Mouse (Mus musculus) stomach, embryonic 15.5 days (tissue): ENCODE results near the gene Hdac5. TPM values are rescaled to one million over a fixed set of nuclear protein-coding genes. Genes with fewer than 3 reads are reported as not detected.

ENCODE experiments used
- ATAC-seq: fragments of 200-750 bp; cut with Nextera tagmentation; 2 replicates; pipeline ENCODE4 v1.8.0; 2017; ENCODE audit warnings: low read depth, moderate number of reproducible peaks, moderate TSS enrichment; ENCODE audit not compliant: insufficient read depth, low FRiP score
- H3K27ac ChIP-seq: fragments of 300-500 bp; sonication (generic); 2 replicates; pipeline ENCODE4 v1.5.1; 2015; ENCODE audit warnings: mild to moderate bottlenecking, inconsistent platforms
- H3K27me3 ChIP-seq: fragments of 300-500 bp; sonication (generic); replicated peaks from 2 replicates; pipeline ENCODE4 v1.6.1; 2015; ENCODE audit warnings: inconsistent platforms
- H3K36me3 ChIP-seq: fragments of 300-500 bp; sonication (generic); 2 replicates; pipeline ENCODE4 v1.6.1; 2015; ENCODE audit warnings: inconsistent platforms
- H3K4me1 ChIP-seq: fragments of 300-500 bp; sonication (generic); 2 replicates; pipeline ENCODE4 v1.6.1; 2015; ENCODE audit warnings: inconsistent platforms
- H3K4me2 ChIP-seq: fragments of 300-500 bp; sonication (generic); 2 replicates; pipeline ENCODE4 v1.6.1; 2015; ENCODE audit warnings: mild to moderate bottlenecking, inconsistent platforms
- H3K4me3 ChIP-seq: fragments of 300-500 bp; sonication (generic); replicated peaks from 2 replicates; pipeline ENCODE4 v1.5.1; 2015; ENCODE audit warnings: inconsistent platforms
- H3K9ac ChIP-seq: fragments of 300-500 bp; sonication (generic); 2 replicates; pipeline ENCODE4 v1.6.1; 2015; ENCODE audit warnings: inconsistent platforms
- H3K9me3 ChIP-seq: fragments of 300-500 bp; sonication (generic); 2 replicates; pipeline ENCODE4 v1.6.1; 2016; ENCODE audit warnings: inconsistent platforms
- WGBS: fragments of 180-500 bp; shearing (Covaris S2); methylation state at CpG from one replicate; pipeline ENCODE4 v1.1.7; 2015; 5-methylcytosine and 5-hydroxymethylcytosine counted together
- polyA plus RNA-seq: library from polyadenylated mRNA; unstranded; fragments of >200 nt; fragmentation: Nextera tagmentation; extraction: Ambion mirVana; gene quantifications from 2 replicates; pipeline ENCODE4 v1.2.1, GENCODE M21; 2015

Hdac5 gene
- polyA plus RNA-seq, 1 experiment from 2014 or later, result 68.7 TPM

GRCm38 (mm10) chr11:102257514-102257913 lies 27.5 kb upstream of the Hdac5 start:
- no peak overlapping the region for H3K9ac ChIP-seq

DNA sequence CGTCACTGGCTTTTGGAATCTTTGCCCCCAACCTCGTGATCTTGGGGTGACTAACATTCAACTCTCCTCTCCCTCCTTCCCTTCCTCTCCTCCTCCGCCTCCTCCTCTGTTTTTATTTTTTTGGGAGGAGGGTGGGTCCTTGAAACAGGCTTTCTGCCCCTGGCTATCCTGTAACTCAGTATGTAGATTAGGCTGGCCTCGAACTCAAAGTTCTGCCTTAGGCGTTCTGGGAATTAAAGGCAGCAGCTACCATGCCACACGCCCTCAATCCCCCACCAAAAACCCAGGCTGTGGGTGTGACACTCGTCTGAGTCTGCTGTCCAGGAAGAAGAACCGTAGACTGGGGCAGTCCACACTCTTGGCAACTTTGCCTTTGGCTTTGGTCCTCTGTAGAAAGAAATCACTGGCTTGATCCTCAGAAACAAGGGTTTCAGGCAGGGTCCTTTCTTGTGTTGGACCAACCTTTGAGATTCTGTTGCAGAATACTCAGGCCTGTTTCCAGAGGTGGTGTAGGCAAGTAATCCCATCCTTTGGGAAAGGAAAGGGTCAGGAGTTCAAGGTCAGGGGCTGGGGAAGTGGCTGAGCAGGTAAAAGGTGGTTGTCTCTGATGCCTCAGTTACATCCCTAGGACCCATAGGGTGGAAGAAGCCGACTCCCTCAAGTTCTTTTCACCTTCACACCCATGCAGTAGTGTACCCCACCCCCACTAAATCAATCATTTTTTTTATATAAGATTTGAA lies 19.6 kb upstream of the Hdac5 start:
- Histone ChIP-seq H3K4me1 (peaks cover 28% of the 10 kb centered on the region), H3K9ac (peak overlapping the region; percentile 44), H3K4me3 (peak overlapping the region; percentile 77), H3K36me3 (no peaks in the 10 kb centered on the region), H3K27ac (no peak overlapping the region; the same call in 1 of the 2 replicates), H3K9me3 (no peaks in the 10 kb centered on the region), H3K27me3 (no peaks in the 10 kb centered on the region), H3K4me2 (peak overlapping the region; percentile 95)
- no peak for ATAC-seq
- 14% methylated on average over 9 of the region's 9 CpGs for WGBS

More at GRCm38 (mm10) chr11:102257514-102257913, 27.5 kb upstream of the Hdac5 start:
- Histone ChIP-seq H3K9me3 (no peaks in the 10 kb centered on the region), H3K4me2 (no peak overlapping the region), H3K4me3 (no peak overlapping the region), H3K27me3 (no peaks in the 10 kb centered on the region), H3K4me1 (no peaks in the 10 kb centered on the region), H3K36me3 (no peaks in the 10 kb centered on the region; the same call in 1 of the 2 replicates), H3K27ac (no peak overlapping the region)
- ATAC-seq, result no peak
- 49% methylated on average over 9 of the region's 9 CpGs for whole genome bisulfite sequencing

DNA sequence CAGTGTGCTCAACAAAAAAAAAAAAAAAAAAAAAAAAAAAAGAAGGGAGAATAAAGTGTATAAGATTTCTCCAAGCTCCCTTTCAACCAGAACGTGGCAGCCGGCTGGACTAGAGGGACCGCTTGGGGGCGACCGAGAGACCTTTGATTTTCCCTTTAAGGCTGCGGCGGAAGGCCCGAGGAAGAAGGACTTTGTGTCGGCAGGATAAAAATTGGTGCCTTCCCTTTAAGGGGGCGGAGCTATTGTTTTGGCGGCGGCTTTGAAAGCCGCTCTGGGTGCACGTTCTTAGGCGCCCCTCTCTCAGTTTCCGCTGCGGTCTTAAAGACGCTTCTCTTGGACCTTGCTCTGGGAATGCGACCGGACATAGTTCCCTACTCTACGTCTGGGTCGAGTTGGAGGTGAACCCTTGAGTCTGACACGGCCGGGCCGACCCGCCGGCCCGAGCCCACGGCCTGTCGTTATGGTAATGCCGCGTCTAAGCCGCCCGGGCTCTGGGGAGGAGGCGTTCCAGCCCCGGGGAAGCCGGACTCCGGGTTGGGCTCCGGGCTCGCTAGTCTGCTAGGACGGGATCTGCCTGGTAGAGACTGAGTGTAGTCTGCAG lies 18.8 kb upstream of the Hdac5 start, which contains the start of gene BC030867:
Gene BC030867 (plus strand): TSS at position 253 of the 601 bp plus-strand sequence.
- ATAC-seq, result peak; percentile 57
- peaks cover 29% of the 10 kb centered on the region for H3K4me1 ChIP-seq
- no peaks in the 10 kb centered on the region for H3K27me3 ChIP-seq
- H3K27ac ChIP-seq, result peak within 1 kb of the TSS; percentile 68
- no peaks in the 10 kb centered on the region for H3K36me3 ChIP-seq
- H3K4me3 ChIP-seq, result peak within 1 kb of the TSS; percentile 77
- no peaks in the 10 kb centered on the region for H3K9me3 ChIP-seq
- 0% methylated on average over 41 of the region's 41 CpGs for WGBS
- H3K9ac ChIP-seq, result peak within 1 kb of the TSS; percentile 44
- H3K4me2 ChIP-seq, result peak within 1 kb of the TSS; percentile 95

- H3K4me1 ChIP-seq, result peaks cover 29% of the 10 kb centered on the region
- H3K9me3 ChIP-seq, result no peaks in the 10 kb centered on the region
- ATAC-seq, result no peak
- H3K36me3 ChIP-seq, result no peaks in the 10 kb centered on the region
- no peak overlapping the region for H3K4me3 ChIP-seq
- no peak overlapping the region for H3K4me2 ChIP-seq
- H3K27me3 ChIP-seq, result no peaks in the 10 kb centered on the region
- WGBS, result 88% methylated on average over 4 of the region's 4 CpGs
- H3K9ac ChIP-seq, result no peak overlapping the region
- H3K27ac ChIP-seq, result no peak overlapping the region
Measured at GRCm38 (mm10) chr11:102246871-102247270, 16.9 kb upstream of the Hdac5 start.

- 56% methylated on average over 6 of the region's 6 CpGs for WGBS
- Histone ChIP-seq H3K4me1 (peaks cover 29% of the 10 kb centered on the region), H3K4me3 (no peak overlapping the region), H3K27ac (peak overlapping the region; percentile 89), H3K9me3 (no peaks in the 10 kb centered on the region), H3K27me3 (no peaks in the 10 kb centered on the region), H3K36me3 (no peaks in the 10 kb centered on the region), H3K9ac (no peak overlapping the region), H3K4me2 (0 out of 2 replicates have a peak overlapping the region, but pooled peaks have one; percentile 75)
- no peak for ATAC-seq
Measured at GRCm38 (mm10) chr11:102246273-102246635, 16.3 kb upstream of the Hdac5 start.

DNA sequence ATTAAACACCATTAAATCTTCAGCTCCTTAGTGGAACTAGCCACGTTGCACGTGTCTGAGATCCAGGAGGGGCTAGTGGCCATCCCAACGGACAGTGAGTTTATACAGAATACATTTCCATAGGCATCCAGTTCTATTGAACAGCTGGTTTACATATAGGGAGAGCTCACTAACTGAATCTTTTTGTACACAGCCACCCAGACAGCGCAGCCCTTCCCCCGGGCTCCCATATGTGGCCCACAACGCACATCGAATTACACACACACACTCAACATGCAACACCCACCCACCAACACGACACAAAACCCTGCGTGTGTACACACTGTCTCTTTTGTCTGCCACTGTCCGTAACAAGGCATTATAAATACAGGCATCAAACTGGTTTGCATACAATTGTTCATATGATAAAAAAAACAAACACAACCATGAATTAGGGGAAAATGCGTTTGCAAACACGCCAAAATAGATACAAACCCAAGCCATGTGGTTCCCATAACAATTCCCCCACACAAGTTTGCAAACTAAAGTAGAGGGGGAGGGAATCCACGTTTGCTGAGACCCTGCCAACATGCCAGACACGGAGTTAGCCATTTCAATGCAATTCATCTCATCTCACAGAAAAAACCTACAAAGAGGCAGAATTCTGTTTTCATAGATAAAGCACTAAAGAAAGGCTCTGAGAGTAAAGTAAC lies 15.8 kb upstream of the Hdac5 start:
- Histone ChIP-seq H3K4me3 (peak overlapping the region; percentile 36), H3K27me3 (no peaks in the 10 kb centered on the region), H3K9me3 (no peaks in the 10 kb centered on the region), H3K9ac (peak overlapping the region; percentile 29; the same call in 1 of the 2 replicates), H3K36me3 (no peaks in the 10 kb centered on the region), H3K4me1 (peaks cover 29% of the 10 kb centered on the region), H3K4me2 (peak overlapping the region; percentile 75), H3K27ac (peak overlapping the region; percentile 89)
- no peak for ATAC-seq
- WGBS, result 30% methylated on average over 14 of the region's 14 CpGs

GRCm38 (mm10) chr11:102244926-102245449 lies 15.0 kb upstream of the Hdac5 start:
- peak; percentile 72 for ATAC-seq
- H3K9me3 ChIP-seq, result no peaks in the 10 kb centered on the region
- WGBS, result under 1% methylated on average over 32 of the region's 32 CpGs
- H3K27ac ChIP-seq, result peak overlapping the region; percentile 89
- H3K4me2 ChIP-seq, result peak overlapping the region; percentile 75
- H3K36me3 ChIP-seq, result no peaks in the 10 kb centered on the region
- H3K4me1 ChIP-seq, result peaks cover 29% of the 10 kb centered on the region
- H3K9ac ChIP-seq, result peak overlapping the region; percentile 29; the same call in 1 of the 2 replicates
- no peaks in the 10 kb centered on the region for H3K27me3 ChIP-seq
- peak overlapping the region; percentile 36 for H3K4me3 ChIP-seq

DNA sequence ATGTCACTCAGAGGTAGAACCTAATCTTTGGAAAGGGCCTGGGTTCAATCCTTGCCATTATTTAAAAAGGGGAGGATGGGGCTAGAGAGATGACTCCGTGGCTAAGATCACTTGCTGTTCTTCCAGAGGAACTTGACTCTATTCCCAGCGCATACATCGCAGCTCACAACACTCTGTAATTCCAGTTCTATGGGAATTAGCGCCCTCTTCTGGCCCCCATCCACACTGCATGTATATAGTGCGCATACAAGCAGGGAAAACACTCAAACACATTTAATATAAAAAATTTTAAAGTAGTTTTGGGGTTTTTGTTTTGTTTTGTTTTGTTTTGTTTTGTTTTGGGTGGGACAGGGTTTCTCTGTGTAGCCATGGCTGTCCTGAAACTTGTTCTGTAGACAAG lies 11.9 kb upstream of the Hdac5 start:
- Histone ChIP-seq H3K4me1 (peaks cover 21% of the 10 kb centered on the region), H3K9me3 (no peaks in the 10 kb centered on the region), H3K4me3 (no peak overlapping the region), H3K4me2 (no peak overlapping the region), H3K27ac (no peak overlapping the region), H3K9ac (no peak overlapping the region), H3K36me3 (no peaks in the 10 kb centered on the region), H3K27me3 (no peaks in the 10 kb centered on the region)
- no peak for ATAC-seq
- 51% methylated on average over 5 of the region's 5 CpGs for WGBS

GRCm38 (mm10) chr11:102241246-102241645 lies 11.3 kb upstream of the Hdac5 start:
- ATAC-seq, result no peak

DNA sequence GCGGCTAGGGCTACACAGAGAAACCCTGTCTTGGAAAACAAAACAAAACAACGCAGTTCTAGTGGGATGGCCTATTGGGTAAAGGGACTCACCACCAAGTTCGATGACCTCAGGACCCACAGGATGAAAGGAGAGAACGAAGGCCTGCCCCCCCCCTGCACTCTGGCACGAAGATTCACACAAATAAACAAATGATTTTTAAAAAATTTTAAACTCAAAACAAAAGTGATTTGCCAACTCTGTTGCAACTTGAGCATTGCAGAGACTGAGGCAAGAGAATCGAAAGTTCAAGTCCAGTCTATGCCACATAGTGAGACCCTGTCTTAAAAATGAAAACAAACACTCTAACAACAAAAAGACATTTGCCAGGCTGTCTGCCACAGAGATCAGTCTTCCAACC lies 10.7 kb upstream of the Hdac5 start:
- ATAC-seq, result no peak
- H3K9ac ChIP-seq, result no peak overlapping the region
- H3K4me1 ChIP-seq, result peaks cover 12% of the 10 kb centered on the region
- H3K4me3 ChIP-seq, result no peak overlapping the region
- WGBS, result 81% methylated on average over 6 of the region's 6 CpGs
- H3K36me3 ChIP-seq, result no peaks in the 10 kb centered on the region
- no peaks in the 10 kb centered on the region for H3K27me3 ChIP-seq
- no peaks in the 10 kb centered on the region for H3K9me3 ChIP-seq
- H3K4me2 ChIP-seq, result no peak overlapping the region
- no peak overlapping the region for H3K27ac ChIP-seq

More at GRCm38 (mm10) chr11:102241246-102241645, 11.3 kb upstream of the Hdac5 start:
- no peak overlapping the region for H3K9ac ChIP-seq
- WGBS, result 75% methylated on average over 5 of the region's 5 CpGs
- no peak overlapping the region for H3K27ac ChIP-seq
- no peaks in the 10 kb centered on the region for H3K9me3 ChIP-seq
- H3K27me3 ChIP-seq, result no peaks in the 10 kb centered on the region
- no peak overlapping the region for H3K4me2 ChIP-seq
- H3K4me1 ChIP-seq, result peaks cover 18% of the 10 kb centered on the region
- H3K4me3 ChIP-seq, result no peak overlapping the region
- H3K36me3 ChIP-seq, result no peaks in the 10 kb centered on the region

DNA sequence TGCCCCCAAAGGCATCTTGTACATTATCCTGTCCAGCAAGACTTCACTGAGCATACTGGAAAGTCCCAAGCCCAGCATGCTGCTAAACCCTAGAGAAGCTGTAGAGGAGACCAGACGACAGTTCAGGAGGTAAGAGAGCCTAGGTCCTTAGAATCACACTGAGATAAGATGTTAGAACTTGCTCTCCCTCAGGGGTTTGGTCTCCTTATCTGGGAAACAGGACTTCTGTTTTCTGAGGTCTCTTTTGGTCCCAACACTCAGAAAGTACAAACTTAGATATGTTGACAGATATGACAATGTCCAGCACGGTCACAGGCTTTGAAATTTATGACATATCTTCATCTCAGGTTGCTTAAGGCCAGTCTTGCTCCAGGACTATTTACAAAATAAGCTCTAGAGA lies 6.1 kb upstream of the Hdac5 start:
- Histone ChIP-seq H3K4me3 (no peak overlapping the region), H3K9me3 (no peaks in the 10 kb centered on the region), H3K4me2 (no peak overlapping the region), H3K36me3 (no peaks in the 10 kb centered on the region), H3K4me1 (no peaks in the 10 kb centered on the region), H3K27ac (no peak overlapping the region), H3K9ac (no peak overlapping the region), H3K27me3 (no peaks in the 10 kb centered on the region)
- WGBS, result 53% methylated on average over 2 of the region's 2 CpGs
- ATAC-seq, result no peak
